Mouse (Mus musculus): ENCODE results near the gene Acy3. TPM values are rescaled to one million over a fixed set of nuclear protein-coding genes. Genes with fewer than 3 reads are reported as not detected.

Acy3 gene
- total and polyA plus RNA-seq, 3 experiments: 0.25 to 0.83 TPM; not detected in 1

GRCm38 (mm10) chr19:4000119-4000900 lies 13.9 kb downstream of the Acy3 start, which contains the start of the genes Nudt8 and Gm49405 (continued):
- TF ChIP-seq CHD1 (IDR thresholded peaks at IDR 0.05; ENCODE audit: low read depth, low read length): 0 out of 2 replicates have a peak, but pooled peaks have one; percentile 47
- peak; percentile 79 for TF ChIP-seq MYC (IDR thresholded peaks at IDR 0.05; ENCODE audit: low read depth, low read length)
- peak; percentile 90 for TF ChIP-seq POLR2AphosphoS2 (IDR thresholded peaks at IDR 0.05; ENCODE audit: low read depth, low read length)
- peak; percentile 69 for TF ChIP-seq MXI1 (IDR thresholded peaks at IDR 0.05; ENCODE audit: low read depth, low read length)
- peak; percentile 44; the same call in 1 of the 2 replicates for TF ChIP-seq MEF2A (IDR thresholded peaks at IDR 0.05; ENCODE audit: borderline replicate concordance, low read depth, low read length)
- TF ChIP-seq UBTF (IDR thresholded peaks at IDR 0.05; ENCODE audit: low read depth, low read length): peak; percentile 66; the same call in 1 of the 2 replicates
- no peak for TF ChIP-seq E2F4 (IDR thresholded peaks at IDR 0.05; ENCODE audit: insufficient replicate concordance, low read depth, low read length)
- TF ChIP-seq TCF12 (IDR thresholded peaks at IDR 0.05; ENCODE audit: low read depth, low read length): peak; percentile 44; the same call in 1 of the 2 replicates
- TF ChIP-seq POLR2A (IDR thresholded peaks at IDR 0.05; ENCODE audit: low read depth, low read length): peak; percentile 89
- no peak for TF ChIP-seq ZNF384 (IDR thresholded peaks at IDR 0.05; ENCODE audit: low read depth, low read length)

DNA sequence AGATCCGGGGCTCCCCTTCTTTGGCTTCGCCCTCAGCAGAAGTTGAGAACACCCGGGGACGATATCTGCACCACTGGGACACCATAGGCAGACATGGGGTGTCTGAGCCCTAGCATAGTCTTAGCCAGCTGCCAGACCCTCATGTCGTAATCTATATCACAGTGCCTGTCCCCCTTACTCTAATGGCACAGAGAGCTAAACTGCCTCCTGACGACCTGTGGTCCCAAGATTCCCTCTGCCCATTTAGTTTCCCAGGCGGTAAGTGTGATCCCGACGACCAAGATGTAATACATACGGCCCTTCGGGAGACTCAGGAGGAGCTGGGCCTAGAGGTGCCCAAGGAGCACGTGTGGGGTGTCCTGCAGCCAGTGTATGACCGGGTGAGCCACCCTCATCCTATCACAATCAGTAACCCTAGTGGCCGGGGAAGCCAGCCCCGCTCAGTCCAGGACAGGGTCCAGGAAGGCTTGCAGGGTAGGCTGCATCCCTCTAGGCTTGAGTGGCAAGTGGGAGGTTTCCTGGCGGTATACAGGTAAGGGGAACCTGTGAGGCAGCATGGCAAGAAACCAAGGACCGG lies 14.7 kb downstream of the Acy3 start:
- H3K4me3 ChIP-seq (replicated peaks in 1 of 3; ENCODE audit: low read depth in 2 of 3, low read length in 2 of 3, poor library complexity in 1 of 3): peak overlapping the region; percentile 75 to 84 (median 83)
- H3K27me3 ChIP-seq (replicated peaks): peaks cover 9% of the 10 kb centered on the region
- in situ Hi-C loops (cut with MboI; ENCODE audit: low pct_ligation_motif_present, low pct_unique_long_range_greater_than_20kb, low sequenced_read_pairs) (no loop called here), dilution Hi-C loops (cut with MboI; ENCODE audit: extremely low pct_ligation_motif_present, extremely low pct_unique_long_range_greater_than_20kb, low sequenced_read_pairs) (no loop called here)
- H3K36me3 ChIP-seq (replicated peaks in 1 of 2; ENCODE audit: control insufficient read depth in 1 of 2, insufficient read depth in 1 of 2, low read length in 1 of 2): peaks cover 12 to 40% of the 10 kb centered on the region in 2 experiments
- DNase-seq (ENCODE audit: extremely low read depth): no peak
- no peaks in the 10 kb centered on the region for H3K9me3 ChIP-seq (replicated peaks; ENCODE audit: low read length)
- no peaks in the 10 kb centered on the region for H3K79me2 ChIP-seq (replicated peaks; ENCODE audit: control insufficient read depth, extremely low read depth, insufficient read depth, poor library complexity, severe bottlenecking)
- peak overlapping the region; percentile 57 for H3K9ac ChIP-seq (ENCODE audit: insufficient read depth, low read depth)
- no peak overlapping the region for H3K27ac ChIP-seq (ENCODE audit: insufficient read depth, low read depth)
- TF ChIP-seq JUND (conservative IDR thresholded peaks at IDR 0.05; ENCODE audit: low read depth, low read length) (no peak), GABPA (IDR thresholded peaks at IDR 0.05; ENCODE audit: insufficient replicate concordance, low read depth, low read length) (no peak), POLR2AphosphoS2 (IDR thresholded peaks at IDR 0.05; ENCODE audit: low read depth, low read length) (no peak), PAX5 (IDR thresholded peaks at IDR 0.05; ENCODE audit: low read length) (no peak), RAD21 (IDR thresholded peaks at IDR 0.05; ENCODE audit: low read depth, low read length) (no peak), EP300 (IDR thresholded peaks at IDR 0.05; ENCODE audit: low read length) (no peak), TBP (conservative IDR thresholded peaks at IDR 0.05; ENCODE audit: low read depth, low read length) (no peak), NELFE (IDR thresholded peaks at IDR 0.05; ENCODE audit: low read depth, low read length) (no peak), MYC (IDR thresholded peaks at IDR 0.05; ENCODE audit: low read depth, low read length) (no peak), CHD1 (IDR thresholded peaks at IDR 0.05; ENCODE audit: low read depth, low read length) (no peak), MXI1 (IDR thresholded peaks at IDR 0.05; ENCODE audit: low read depth, low read length) (no peak), ZKSCAN1 (IDR thresholded peaks at IDR 0.05; ENCODE audit: borderline replicate concordance, low read depth, low read length) (no peak), ZNF384 (IDR thresholded peaks at IDR 0.05; ENCODE audit: low read depth, low read length) (no peak), ZMIZ1 (IDR thresholded peaks at IDR 0.05; ENCODE audit: low read depth, low read length) (no peak), HCFC1 (IDR thresholded peaks at IDR 0.05; ENCODE audit: low read depth, low read length) (no peak), BHLHE40 (IDR thresholded peaks at IDR 0.05; ENCODE audit: low read depth, low read length) (no peak), TCF12 (IDR thresholded peaks at IDR 0.05; ENCODE audit: low read depth, low read length) (no peak)
- H3K4me2 ChIP-seq (ENCODE audit: insufficient read depth, low read depth, poor library complexity, severe bottlenecking): peak overlapping the region; percentile 48
- peaks cover 11 to 23% of the 10 kb centered on the region in 2 experiments for H3K4me1 ChIP-seq (ENCODE audit: control insufficient read depth in 1 of 2, insufficient read depth in 2 of 2)

Measured in CH12.LX (cell line).